Mouse (Mus musculus): ENCODE results near the gene Olfr403. TPM values are rescaled to one million over a fixed set of nuclear protein-coding genes. Genes with fewer than 3 reads are reported as not detected.
"Not testable (repeated sequence)": the region's sequence is repeated elsewhere in the genome, so short reads cannot be mapped to it uniquely, and the experiment has no call there.

Olfr403 gene
- total RNA-seq (2012; rRNA removed) = not detected in 2 replicates
- not detected for polyA plus RNA-seq (2012; ENCODE audit: insufficient read depth in 1 of 2, insufficient read length in 2 of 2, low read depth in 1 of 2, low replicate concordance in 2 of 2, missing spikeins in 1 of 2)

GRCm38 (mm10) chr11:74185949-74186348, at the start of gene Olfr403:
Gene Olfr403 (plus strand): TSS chr11:74186249.
- TF ChIP-seq HCFC1 (IDR thresholded peaks at IDR 0.05; ENCODE audit: low read depth, low read length) = no peak
- TF ChIP-seq ZC3H11A (IDR thresholded peaks at IDR 0.05; ENCODE audit: low read depth, low read length) = no peak
- H3K9me3 ChIP-seq (replicated peaks; ENCODE audit: insufficient read depth, low read length) = no peaks in the 10 kb centered on the region
- H3K9ac ChIP-seq (ENCODE audit: control insufficient read depth, low read depth, low read length, poor library complexity, severe bottlenecking) = no peak within 1 kb of the TSS
- no peaks in the 10 kb centered on the region for H3K36me3 ChIP-seq (ENCODE audit: control insufficient read depth in 1 of 2, insufficient read depth in 2 of 2, low read length in 2 of 2)
- H3K79me2 ChIP-seq (ENCODE audit: control insufficient read depth, insufficient read depth, low read length, poor library complexity) = no peaks in the 10 kb centered on the region
- no peak within 1 kb of the TSS for H3K4me3 ChIP-seq (ENCODE audit: control insufficient read depth in 1 of 2, insufficient read depth in 1 of 2, low read depth in 2 of 2, low read length in 2 of 2)
- H3K4me1 ChIP-seq (ENCODE audit: control insufficient read depth in 1 of 2, insufficient read depth in 2 of 2, low read length in 2 of 2) = no peaks in the 10 kb centered on the region
- no peak for DNase-seq (ENCODE audit: low read depth, low spot score)
- H3K27ac ChIP-seq (ENCODE audit: control insufficient read depth, low read depth, low read length) = no peak within 1 kb of the TSS
- H3K27me3 ChIP-seq (ENCODE audit: control insufficient read depth in 1 of 2, insufficient read depth in 2 of 2, low read length in 2 of 2) = no peaks in the 10 kb centered on the region

GRCm38 (mm10) chr11:74140001-74140400, 46.0 kb upstream of the Olfr403 start:
- H3K36me3 ChIP-seq (ENCODE audit: control insufficient read depth in 1 of 2, insufficient read depth in 2 of 2, low read length in 2 of 2); H3K4me1 ChIP-seq (ENCODE audit: control insufficient read depth in 1 of 2, insufficient read depth in 2 of 2, low read length in 2 of 2); H3K9ac ChIP-seq (ENCODE audit: control insufficient read depth, low read depth, low read length, poor library complexity, severe bottlenecking); DNase-seq (ENCODE audit: low read depth, low spot score); H3K9me3 ChIP-seq (replicated peaks; ENCODE audit: insufficient read depth, low read length); H3K79me2 ChIP-seq (ENCODE audit: control insufficient read depth, insufficient read depth, low read length, poor library complexity); H3K27me3 ChIP-seq (ENCODE audit: control insufficient read depth in 1 of 2, insufficient read depth in 2 of 2, low read length in 2 of 2); H3K4me3 ChIP-seq (ENCODE audit: control insufficient read depth in 1 of 2, insufficient read depth in 1 of 2, low read depth in 2 of 2, low read length in 2 of 2); H3K27ac ChIP-seq (ENCODE audit: control insufficient read depth, low read depth, low read length): not testable (repeated sequence)

GRCm38 (mm10) chr11:74145866-74146265, 40.2 kb upstream of the Olfr403 start:
- no peak for DNase-seq (ENCODE audit: low read depth, low spot score)
- Histone ChIP-seq H3K4me3 (ENCODE audit: control insufficient read depth in 1 of 2, insufficient read depth in 1 of 2, low read depth in 2 of 2, low read length in 2 of 2) (no peak overlapping the region), H3K36me3 (ENCODE audit: control insufficient read depth in 1 of 2, insufficient read depth in 2 of 2, low read length in 2 of 2) (no peaks in the 10 kb centered on the region), H3K9me3 (replicated peaks; ENCODE audit: insufficient read depth, low read length) (no peaks in the 10 kb centered on the region), H3K79me2 (ENCODE audit: control insufficient read depth, insufficient read depth, low read length, poor library complexity) (no peaks in the 10 kb centered on the region), H3K9ac (ENCODE audit: control insufficient read depth, low read depth, low read length, poor library complexity, severe bottlenecking) (no peak overlapping the region), H3K4me1 (ENCODE audit: control insufficient read depth in 1 of 2, insufficient read depth in 2 of 2, low read length in 2 of 2) (no peaks in the 10 kb centered on the region), H3K27ac (ENCODE audit: control insufficient read depth, low read depth, low read length) (no peak overlapping the region), H3K27me3 (ENCODE audit: control insufficient read depth in 1 of 2, insufficient read depth in 2 of 2, low read length in 2 of 2) (no peaks in the 10 kb centered on the region)
- TF ChIP-seq GABPA (IDR thresholded peaks at IDR 0.05; ENCODE audit: low read depth, low read length) (no peak), MAZ (IDR thresholded peaks at IDR 0.05; ENCODE audit: low read depth, low read length) (no peak), POLR2A (IDR thresholded peaks at IDR 0.05; ENCODE audit: control insufficient read depth in 1 of 2, insufficient read depth in 1 of 2, low read depth in 1 of 2, low read length in 2 of 2, poor library complexity in 1 of 2) (no peak), MAX (IDR thresholded peaks at IDR 0.05; ENCODE audit: low read length) (no peak), ZNF384 (IDR thresholded peaks at IDR 0.05; ENCODE audit: low read depth, low read length) (no peak)

GRCm38 (mm10) chr11:74153229-74153628, 32.8 kb upstream of the Olfr403 start, which contains the start of gene Olfr402:
Gene Olfr402 (plus strand): TSS chr11:74153529.
- H3K4me3 ChIP-seq (ENCODE audit: control insufficient read depth in 1 of 2, insufficient read depth in 1 of 2, low read depth in 2 of 2, low read length in 2 of 2) = no peak within 1 kb of the TSS
- H3K9ac ChIP-seq (ENCODE audit: control insufficient read depth, low read depth, low read length, poor library complexity, severe bottlenecking) = no peak within 1 kb of the TSS
- H3K79me2 ChIP-seq (ENCODE audit: control insufficient read depth, insufficient read depth, low read length, poor library complexity) = no peaks in the 10 kb centered on the region
- H3K27me3 ChIP-seq (ENCODE audit: control insufficient read depth in 1 of 2, insufficient read depth in 2 of 2, low read length in 2 of 2) = no peaks in the 10 kb centered on the region
- H3K36me3 ChIP-seq (ENCODE audit: control insufficient read depth in 1 of 2, insufficient read depth in 2 of 2, low read length in 2 of 2) = no peaks in the 10 kb centered on the region
- no peaks in the 10 kb centered on the region for H3K4me1 ChIP-seq (ENCODE audit: control insufficient read depth in 1 of 2, insufficient read depth in 2 of 2, low read length in 2 of 2)
- TF ChIP-seq POLR2AphosphoS5 (IDR thresholded peaks at IDR 0.05; ENCODE audit: borderline replicate concordance, low read depth, low read length) (no peak), MXI1 (IDR thresholded peaks at IDR 0.05; ENCODE audit: low read depth, low read length) (no peak), ZKSCAN1 (IDR thresholded peaks at IDR 0.05; ENCODE audit: low read depth, low read length) (no peak), MYC (IDR thresholded peaks at IDR 0.05; ENCODE audit: low read depth, low read length) (no peak), HCFC1 (IDR thresholded peaks at IDR 0.05; ENCODE audit: low read depth, low read length) (no peak), MYB (IDR thresholded peaks at IDR 0.05; ENCODE audit: low read depth, low read length) (no peak), NRF1 (IDR thresholded peaks at IDR 0.05; ENCODE audit: insufficient read depth, low read depth, low read length, poor library complexity, severe bottlenecking) (no peak), GATA1 (IDR thresholded peaks at IDR 0.05; ENCODE audit: low read depth, low read length) (no peak), CHD1 (IDR thresholded peaks at IDR 0.05; ENCODE audit: low read depth, low read length) (no peak), KAT2A (conservative IDR thresholded peaks at IDR 0.05; ENCODE audit: low read depth, low read length) (no peak), ELF1 (IDR thresholded peaks at IDR 0.05; ENCODE audit: low read depth, low read length) (no peak), SMC3 (IDR thresholded peaks at IDR 0.05; ENCODE audit: low read depth, low read length) (no peak), CTCF (IDR thresholded peaks at IDR 0.05 in 2 of 3, conservative IDR thresholded peaks at IDR 0.05 in 1 of 3; ENCODE audit: control insufficient read depth in 1 of 3, insufficient read depth in 1 of 3, low read depth in 2 of 3, low read length in 3 of 3, poor library complexity in 1 of 3, severe bottlenecking in 1 of 3) (no peak), RCOR1 (IDR thresholded peaks at IDR 0.05; ENCODE audit: low read depth, low read length) (no peak)
- no peaks in the 10 kb centered on the region for H3K9me3 ChIP-seq (replicated peaks; ENCODE audit: insufficient read depth, low read length)
- H3K27ac ChIP-seq (ENCODE audit: control insufficient read depth, low read depth, low read length) = no peak within 1 kb of the TSS
- DNase-seq (ENCODE audit: low read depth, low spot score) = no peak
